Mouse (Mus musculus): ENCODE results near the gene Sp6.

Sp6 gene

GRCm38 (mm10) chr11:96982355-96982754, 30.8 kb upstream of the Sp6 start:
- DNase-seq (ENCODE audit: low spot score in 2 of 2) = peak; percentile 75 to 84

GRCm38 (mm10) chr11:96982859-96983258, 30.3 kb upstream of the Sp6 start, which contains the start of gene Sp2:
Gene Sp2, minus strand, starts transcription at chr11:96982959.
- no peak for DNase-seq (ENCODE audit: low spot score in 2 of 2)

- no peak for DNase-seq (ENCODE audit: low spot score in 2 of 2)
Measured at GRCm38 (mm10) chr11:96984903-96985302, 28.3 kb upstream of the Sp6 start.

- DNase-seq (ENCODE audit: low spot score in 2 of 2) = no peak
Measured at GRCm38 (mm10) chr11:96986463-96986862, 26.7 kb upstream of the Sp6 start.

GRCm38 (mm10) chr11:96987873-96988655, 25.1 kb upstream of the Sp6 start:
- DNase-seq (ENCODE audit: low spot score in 2 of 2) = no peak

- no peak for DNase-seq (ENCODE audit: low spot score in 2 of 2)
Measured at GRCm38 (mm10) chr11:96991501-96991900, 21.7 kb upstream of the Sp6 start.

- no peak for DNase-seq (ENCODE audit: low spot score in 2 of 2)
Measured at GRCm38 (mm10) chr11:96992722-96993311, 20.4 kb upstream of the Sp6 start.

GRCm38 (mm10) chr11:96995031-96995430, 18.2 kb upstream of the Sp6 start:
- DNase-seq (ENCODE audit: low spot score in 2 of 2) = no peak

- no peak for DNase-seq (ENCODE audit: low spot score in 2 of 2)
Measured at GRCm38 (mm10) chr11:96995836-96996772, 17.1 kb upstream of the Sp6 start.

GRCm38 (mm10) chr11:96996773-96997379, 16.3 kb upstream of the Sp6 start:
- DNase-seq (ENCODE audit: low spot score in 2 of 2) = no peak

- DNase-seq (ENCODE audit: low spot score in 2 of 2) = no peak
Measured at GRCm38 (mm10) chr11:96997380-96997956, 15.7 kb upstream of the Sp6 start.

- DNase-seq (ENCODE audit: low spot score in 2 of 2) = no peak
Measured at GRCm38 (mm10) chr11:97003170-97003569, 10.0 kb upstream of the Sp6 start.

GRCm38 (mm10) chr11:97007093-97007794, 6.0 kb upstream of the Sp6 start:
- no peak for DNase-seq (ENCODE audit: low spot score in 2 of 2)

GRCm38 (mm10) chr11:97009198-97009790, 3.9 kb upstream of the Sp6 start:
- no peak for DNase-seq (ENCODE audit: low spot score in 2 of 2)

- DNase-seq (ENCODE audit: low spot score in 2 of 2) = peak in 1 of 2 experiments; percentile 17
Measured at GRCm38 (mm10) chr11:97017696-97018582, 4.7 kb downstream of the Sp6 start.

GRCm38 (mm10) chr11:97018583-97019344, 5.6 kb downstream of the Sp6 start:
- peak; percentile 57 to 71 for DNase-seq (ENCODE audit: low spot score in 2 of 2)

GRCm38 (mm10) chr11:97019345-97019708, 6.1 kb downstream of the Sp6 start:
- DNase-seq (ENCODE audit: low spot score in 2 of 2) = no peak

- DNase-seq (ENCODE audit: low spot score in 2 of 2) = no peak
Measured at GRCm38 (mm10) chr11:97021121-97021765, 8.0 kb downstream of the Sp6 start.

All from urinary bladder, postnatal 36 days (tissue).